Mouse (Mus musculus) adrenal gland, adult 8-10 months (tissue): ENCODE data around the gene Otud1. TPM values are rescaled to one million over a fixed set of nuclear protein-coding genes. Genes with fewer than 3 reads are reported as not detected.

ENCODE experiments used
- DNase-seq: peaks from one replicate; pipeline ENCODE4 v3.0.0; 2022
- total RNA-seq, 4 experiments: library from RNA; stranded (reverse); gene quantifications; 2 replicates each; pipeline ENCODE4 v1.2.4; 2022

Otud1 gene
- total RNA-seq, 4 experiments from 2014 or later = 7.1 to 10.7 (median 8.1) TPM

DNA sequence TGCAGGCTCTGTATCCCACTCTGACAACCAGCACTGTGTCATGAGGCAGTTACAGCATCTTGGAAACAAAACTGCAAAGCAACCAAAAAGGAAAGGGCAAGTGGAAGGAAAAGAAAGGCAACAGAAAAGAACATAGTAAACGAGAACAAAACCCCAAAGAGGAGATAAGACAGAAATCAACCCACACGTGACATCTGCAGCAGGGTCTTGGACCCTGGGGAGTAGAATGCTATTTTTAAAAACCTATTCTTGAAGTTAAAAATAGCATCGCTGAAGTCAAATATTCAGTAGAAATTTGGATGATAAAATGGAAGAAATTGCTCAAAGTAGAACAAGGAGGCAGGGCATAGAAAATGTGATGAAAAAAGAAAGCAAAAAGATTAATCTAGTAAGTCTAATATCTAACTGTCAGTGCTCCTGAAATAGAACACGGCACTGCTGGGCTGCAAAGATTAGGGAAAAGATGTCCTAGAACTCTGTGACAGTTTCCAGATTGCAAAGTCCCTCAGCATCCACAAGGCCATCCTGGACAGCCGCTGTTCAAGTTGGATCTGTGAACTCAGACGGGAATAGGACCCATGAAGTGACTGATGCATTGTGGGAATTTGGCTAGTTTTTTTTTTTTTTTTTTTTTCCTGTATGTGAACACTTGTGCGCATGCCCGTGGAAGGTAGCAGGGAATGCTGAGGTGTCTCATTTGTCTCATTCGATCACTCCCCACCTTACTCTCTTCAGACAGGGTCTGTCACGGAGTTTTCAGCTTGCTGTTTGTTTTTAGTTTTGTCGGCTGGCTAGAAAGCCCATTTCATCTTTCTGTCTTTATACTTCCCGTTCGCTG is 13.5 kb downstream of the Otud1 start:
- no peak for DNase-seq

DNA sequence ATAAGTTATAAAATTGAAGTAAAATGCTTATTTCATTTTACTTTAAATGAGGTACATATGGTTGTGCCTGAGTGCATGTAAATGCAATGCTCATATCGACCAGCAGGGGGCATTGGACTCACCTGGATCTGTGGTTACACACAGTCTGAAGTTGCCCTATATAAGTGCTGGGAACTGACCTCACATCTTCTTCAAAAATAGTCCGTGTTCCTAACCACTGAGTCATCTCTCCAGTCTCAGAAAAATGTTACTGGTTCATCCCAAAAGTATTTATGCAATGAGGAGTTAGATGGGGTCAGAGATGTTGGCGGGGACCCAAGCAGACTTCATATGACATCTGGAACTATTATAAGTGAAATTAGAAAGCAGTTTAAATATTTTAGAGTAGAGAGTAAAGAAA is 25.4 kb downstream of the Otud1 start:
- no peak for DNase-seq

DNA sequence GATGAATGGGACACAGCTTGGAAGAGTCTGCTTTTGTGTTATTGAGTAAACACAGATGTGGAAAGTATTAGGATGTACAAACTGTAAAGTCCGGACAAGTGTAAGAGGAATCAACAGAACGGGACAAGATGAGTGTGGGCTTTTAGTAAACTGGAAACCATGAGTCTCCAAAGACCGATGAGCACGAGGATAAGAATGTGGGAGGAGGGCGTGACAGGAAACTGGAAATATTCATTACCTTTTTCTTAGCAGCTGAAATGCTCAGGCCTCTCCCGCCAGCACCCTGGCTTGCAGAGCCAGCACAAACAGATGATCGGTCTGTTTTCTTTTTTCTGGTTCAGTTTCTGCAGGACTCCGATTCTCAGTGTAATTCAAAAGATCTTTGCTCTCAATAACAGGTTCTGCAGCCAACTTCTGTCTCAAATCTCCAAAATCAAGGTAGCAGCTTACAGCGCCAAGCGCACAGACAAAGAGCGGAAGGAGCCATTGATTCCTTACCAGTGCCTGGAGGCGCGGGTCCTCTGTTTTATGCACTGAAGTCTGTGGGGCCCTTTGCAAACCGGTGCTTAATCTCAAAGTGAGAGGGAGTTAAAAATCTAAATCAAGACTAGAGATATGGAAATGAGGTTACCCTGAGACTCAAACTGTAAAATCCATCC is 28.1 kb downstream of the Otud1 start:
- DNase-seq = no peak

- no peak for DNase-seq
Observed at GRCm38 (mm10) chr2:19690094-19690493, 32.5 kb downstream of the Otud1 start.

DNA sequence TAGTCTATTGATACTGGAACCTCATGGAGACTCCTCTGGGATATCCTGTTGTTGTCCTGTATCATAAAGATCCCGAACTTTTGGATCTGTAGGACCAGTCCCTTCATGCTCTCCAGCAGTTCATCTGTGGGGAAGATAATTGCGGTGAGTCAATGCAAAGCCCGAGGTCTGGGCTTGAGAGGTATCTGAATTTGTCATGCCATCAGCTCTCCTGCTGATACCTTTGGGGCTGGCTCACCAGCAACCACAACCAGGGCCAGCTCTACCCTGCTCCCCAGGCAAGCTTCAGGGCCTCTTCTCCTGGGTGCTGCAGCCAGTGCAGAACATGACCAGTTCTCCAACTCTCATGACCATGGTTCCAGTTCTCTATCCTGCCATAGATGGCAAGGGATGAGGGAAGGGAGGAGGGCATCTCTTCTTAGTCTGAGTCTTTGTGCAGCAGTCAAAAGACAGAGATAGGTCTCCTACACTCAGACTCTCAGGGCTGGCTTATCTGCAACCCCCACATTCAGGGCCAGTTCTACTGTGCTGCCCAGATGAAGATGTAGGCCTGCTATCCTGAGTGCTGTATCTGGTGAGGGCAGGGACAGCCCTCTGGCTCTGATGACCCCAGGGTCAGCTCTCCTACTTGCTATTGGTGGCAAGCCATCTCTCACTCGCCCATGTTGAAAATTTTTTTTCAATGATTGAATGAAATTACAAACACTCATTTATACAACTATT is 42.2 kb downstream of the Otud1 start:
- DNase-seq = no peak

DNA sequence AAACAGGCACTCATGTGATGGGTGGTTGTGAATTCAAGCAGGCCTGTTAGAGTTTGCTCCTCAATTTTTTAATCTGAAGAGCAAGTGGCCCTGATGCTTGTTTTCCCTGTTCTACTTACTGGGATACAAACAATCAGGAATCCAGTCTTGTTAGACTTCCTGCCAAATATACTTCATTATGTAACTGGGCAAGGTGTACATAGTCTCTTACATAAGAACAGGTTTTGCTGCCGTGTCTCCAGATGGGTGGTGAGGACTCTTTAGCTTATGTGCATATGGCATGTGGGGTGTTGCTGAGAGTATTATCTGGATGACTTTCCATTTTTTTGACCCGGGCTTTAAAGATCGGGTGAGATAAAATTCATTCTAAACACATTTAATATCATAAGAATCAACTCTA is 43.8 kb downstream of the Otud1 start:
- no peak for DNase-seq

GRCm38 (mm10) chr2:19703020-19703613 is 45.6 kb downstream of the Otud1 start:
- peak; percentile 13 for DNase-seq

- no peak for DNase-seq
Observed at GRCm38 (mm10) chr2:19703670-19704069, 46.1 kb downstream of the Otud1 start.

- no peak for DNase-seq
Observed at GRCm38 (mm10) chr2:19704272-19704671, 46.7 kb downstream of the Otud1 start.

GRCm38 (mm10) chr2:19706886-19707285 is 49.3 kb downstream of the Otud1 start:
- no peak for DNase-seq

Other genes with a start within 250 kb of the Otud1 start
- gene Ptf1a, start 212.1 kb upstream of the Otud1 start, total RNA-seq = not detected
- not detected for gene 4921504E06Rik, start 103.8 kb upstream of the Otud1 start, total RNA-seq